Comparison of ENCODE assay signal across 8 mouse cellular contexts in the genomic region with DNA sequence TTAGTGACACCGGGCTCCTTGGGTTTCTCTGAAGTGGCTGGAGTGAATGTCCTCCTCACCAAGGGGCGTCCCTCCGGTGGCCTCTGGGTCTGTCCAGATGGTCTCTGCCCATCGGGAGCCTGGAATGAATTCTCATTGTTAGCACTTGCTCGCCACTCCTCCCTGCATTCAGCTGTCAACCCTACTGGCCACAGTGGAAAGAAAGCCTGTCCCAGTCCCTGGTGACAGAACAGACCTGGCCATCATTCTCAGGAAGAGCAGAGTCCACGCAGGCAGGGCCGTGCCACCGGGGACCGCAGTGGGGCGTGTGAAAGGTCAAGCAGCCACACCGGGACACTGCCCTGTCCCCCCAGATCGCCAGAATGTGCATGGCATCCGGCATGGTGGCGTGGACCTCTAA. TPM values are rescaled to one million over a fixed set of nuclear protein-coding genes. Genes with fewer than 3 reads are reported as not detected.
DNase-seq lines count a peak whose midpoint lies in the region; ATAC-seq and TF ChIP-seq lines count a peak whose summit lies in the region.

No protein-coding gene starts in this region.

- no peaks in the 10 kb centered on the region for H3K36me3 ChIP-seq in liver, adult 2 months (ENCODE audit: control insufficient read depth, insufficient read depth, low read length)
- H3K36me3 ChIP-seq in forebrain, embryonic 14.5 days (ENCODE audit: control insufficient read depth, insufficient read depth, low read length): no peaks in the 10 kb centered on the region
- no peaks in the 10 kb centered on the region for H3K36me3 ChIP-seq in liver, embryonic 11.5 days (ENCODE audit: control insufficient read depth, insufficient read depth, low read length)
- H3K36me3 ChIP-seq in stomach, embryonic 14.5 days (ENCODE audit: control insufficient read depth, insufficient read depth, low read length): no peaks in the 10 kb centered on the region; the same call in 1 of the 2 replicates

- DNase-seq in liver, adult 2 months (ENCODE audit: extremely low read depth, low read depth, low spot score): peak; percentile 90
- DNase-seq in liver: no peak
- no peak for DNase-seq in forebrain, embryonic 14.5 days (ENCODE audit: low spot score)
- no peak for DNase-seq in liver, embryonic 11.5 days (ENCODE audit: low spot score)
- DNase-seq in frontal cortex, postnatal 10 days (ENCODE audit: low spot score in 2 of 2): no peak
- no peak for DNase-seq in lung, postnatal 14 days

- peak overlapping the region; percentile 70 for H3K9ac ChIP-seq in liver, adult 2 months (ENCODE audit: low read depth, low read length)
- H3K9ac ChIP-seq in forebrain, embryonic 14.5 days (ENCODE audit: low read length): no peak overlapping the region
- H3K9ac ChIP-seq in liver, embryonic 11.5 days (ENCODE audit: low read depth, low read length): no peak overlapping the region
- H3K9ac ChIP-seq in stomach, embryonic 14.5 days (replicated peaks; ENCODE audit: low read depth, low read length): no peak overlapping the region

- peaks cover 43% of the 10 kb centered on the region for H3K4me1 ChIP-seq in liver, adult 2 months (ENCODE audit: control insufficient read depth, insufficient read depth, low read length)
- H3K4me1 ChIP-seq in forebrain, embryonic 14.5 days (ENCODE audit: control insufficient read depth, insufficient read depth, low read length): peaks cover 19% of the 10 kb centered on the region
- peaks cover 45% of the 10 kb centered on the region for H3K4me1 ChIP-seq in liver, embryonic 11.5 days (replicated peaks; ENCODE audit: control insufficient read depth, insufficient read depth, low read length)
- peaks cover 34% of the 10 kb centered on the region for H3K4me1 ChIP-seq in stomach, embryonic 14.5 days (ENCODE audit: control insufficient read depth, insufficient read depth, low read length)

- peak overlapping the region; percentile 39 for H3K4me3 ChIP-seq in liver, adult 2 months (ENCODE audit: insufficient read depth, low read depth, low read length)
- no peak overlapping the region for H3K4me3 ChIP-seq in forebrain, embryonic 14.5 days (ENCODE audit: low read depth, low read length)
- no peak overlapping the region for H3K4me3 ChIP-seq in liver, embryonic 11.5 days (ENCODE audit: low read depth, low read length)
- no peak overlapping the region for H3K4me3 ChIP-seq in stomach, embryonic 14.5 days (ENCODE audit: low read depth, low read length)

- 8% methylated on average over 14 of the region's 14 CpGs for whole genome bisulfite sequencing in liver, adult 2 months
- 25% methylated on average over 14 of the region's 14 CpGs for WGBS in forebrain, embryonic 14.5 days
- 64% methylated on average over 14 of the region's 14 CpGs for WGBS in liver, embryonic 11.5 days
- 49% methylated on average over 14 of the region's 14 CpGs for WGBS in stomach, embryonic 14.5 days

- H3K79me2 ChIP-seq in liver, adult 2 months (ENCODE audit: control insufficient read depth, insufficient read depth, low read length): peaks cover 28% of the 10 kb centered on the region

- no peak for ATAC-seq in forebrain, embryonic 14.5 days
- ATAC-seq in liver, embryonic 11.5 days (replicated peaks; ENCODE audit: low FRiP score): no peak
- ATAC-seq in stomach, embryonic 14.5 days (ENCODE audit: insufficient number of reproducible peaks, insufficient read depth, low FRiP score, low read depth): no peak
- no peak for ATAC-seq in megakaryocyte-erythroid progenitor cell, adult 5-6 weeks (replicated peaks; ENCODE audit: low FRiP score, low TSS enrichment, poor library complexity, severe bottlenecking)

- TF ChIP-seq CTCF in liver, adult 2 months (IDR thresholded peaks at IDR 0.05; ENCODE audit: low read depth, low read length): 0 out of 2 replicates have a peak, but pooled peaks have one; percentile 2

- peak overlapping the region; percentile 95 for H3K27ac ChIP-seq in liver, adult 2 months (replicated peaks; ENCODE audit: insufficient read depth, low read depth, low read length)
- H3K27ac ChIP-seq in forebrain, embryonic 14.5 days (ENCODE audit: low read depth, low read length): peak overlapping the region; percentile 65; the same call in 1 of the 2 replicates
- H3K27ac ChIP-seq in liver, embryonic 11.5 days (ENCODE audit: low read depth, low read length): peak overlapping the region; percentile 77
- peak overlapping the region; percentile 73 for H3K27ac ChIP-seq in stomach, embryonic 14.5 days (ENCODE audit: low read length)

- H3K9me3 ChIP-seq in forebrain, embryonic 14.5 days (replicated peaks; ENCODE audit: control insufficient read depth, low read length): no peaks in the 10 kb centered on the region
- no peaks in the 10 kb centered on the region for H3K9me3 ChIP-seq in liver, embryonic 11.5 days (ENCODE audit: control insufficient read depth, low read length)
- H3K9me3 ChIP-seq in stomach, embryonic 14.5 days (ENCODE audit: control insufficient read depth, low read depth, low read length): no peaks in the 10 kb centered on the region

- no peaks in the 10 kb centered on the region for H3K27me3 ChIP-seq in liver, adult 2 months (ENCODE audit: control insufficient read depth, insufficient read depth, low read length)
- no peaks in the 10 kb centered on the region for H3K27me3 ChIP-seq in forebrain, embryonic 14.5 days (replicated peaks; ENCODE audit: control insufficient read depth, insufficient read depth, low read length)
- no peaks in the 10 kb centered on the region for H3K27me3 ChIP-seq in liver, embryonic 11.5 days (replicated peaks; ENCODE audit: control insufficient read depth, insufficient read depth, low read length)
- no peaks in the 10 kb centered on the region for H3K27me3 ChIP-seq in stomach, embryonic 14.5 days (ENCODE audit: control insufficient read depth, insufficient read depth, low read length)

- 0 out of 2 replicates have a peak, but pooled peaks have one; percentile 7 for TF ChIP-seq POLR2A in liver, adult 2 months (IDR thresholded peaks at IDR 0.05; ENCODE audit: extremely low read depth, insufficient read depth, low read length)

- H3K4me2 ChIP-seq in forebrain, embryonic 14.5 days (ENCODE audit: low read length): no peak overlapping the region; the same call in 1 of the 2 replicates
- peak overlapping the region; percentile 35; the same call in 1 of the 2 replicates for H3K4me2 ChIP-seq in liver, embryonic 11.5 days
- H3K4me2 ChIP-seq in stomach, embryonic 14.5 days (replicated peaks; ENCODE audit: low read depth, low read length): no peak overlapping the region

RNA-seq across cellular contexts. Expression of a gene that starts 33.2 kb away (rescaled TPM):
- total RNA-seq in liver, adult 2 months (2014; rRNA removed): 5.4 and 5.6 TPM in 2 replicates
- 9.7 and 12.7 TPM in 2 replicates for polyA plus RNA-seq in liver, adult 2 months (2012; rRNA removed)
- 17.6 and 18.3 TPM in 2 replicates for polyA plus RNA-seq in forebrain, embryonic 14.5 days (2014; fragmentation: Nextera tagmentation; extraction: Ambion mirVana)
- 10.8 and 11.8 TPM in 2 replicates for polyA plus RNA-seq in liver, embryonic 11.5 days (2014; fragmentation: Nextera tagmentation; extraction: Ambion mirVana)
- 16.4 and 16.6 TPM in 2 replicates for polyA plus RNA-seq in stomach, embryonic 14.5 days (2014; fragmentation: Nextera tagmentation; extraction: Ambion mirVana)
- total RNA-seq in megakaryocyte-erythroid progenitor cell, adult 5-6 weeks (2014; fragmentation: Nextera tagmentation): 7.1 and 9.0 TPM in 2 replicates
- total RNA-seq in megakaryocyte-erythroid progenitor cell, adult 5-6 weeks (2017): 6.2 and 10.3 TPM in 2 replicates

RNA-seq across cellular contexts. Expression of a gene that starts 57.4 kb away (rescaled TPM):
- 177 and 195 TPM in 2 replicates for total RNA-seq in liver, adult 2 months (2014; rRNA removed)
- 163 and 164 TPM in 2 replicates for polyA plus RNA-seq in liver, adult 2 months (2012; rRNA removed)
- polyA plus RNA-seq in forebrain, embryonic 14.5 days (2014; fragmentation: Nextera tagmentation; extraction: Ambion mirVana): 315 and 338 TPM in 2 replicates
- 259 and 268 TPM in 2 replicates for polyA plus RNA-seq in liver, embryonic 11.5 days (2014; fragmentation: Nextera tagmentation; extraction: Ambion mirVana)
- polyA plus RNA-seq in stomach, embryonic 14.5 days (2014; fragmentation: Nextera tagmentation; extraction: Ambion mirVana): 613 and 615 TPM in 2 replicates
- total RNA-seq in megakaryocyte-erythroid progenitor cell, adult 5-6 weeks (2014; fragmentation: Nextera tagmentation): 80.7 and 102 TPM in 2 replicates
- total RNA-seq in megakaryocyte-erythroid progenitor cell, adult 5-6 weeks (2017): 117 and 132 TPM in 2 replicates
